Comparison of ENCODE assay signal across 11 mouse cellular contexts in genomic region chr1:21805064-21805463, GRCm38 (mm10).
DNase-seq lines count a peak whose midpoint lies in the region; ATAC-seq and TF ChIP-seq lines count a peak whose summit lies in the region.
"Had no signal": no experiment of that assay in that cellular context is flagged by ENCODE, and none has a peak within 500 bp of the region (broad histone marks: within the 10 kb centered on the region; RNA-seq: fewer than 3 reads in every experiment).

No protein-coding gene starts in this region.

- no peak overlapping the region for H3K4me2 ChIP-seq in neural tube, embryonic 12.5 days (replicated peaks)
- H3K4me2 ChIP-seq in neural tube, embryonic 15.5 days, result no peak overlapping the region
- no peak overlapping the region for H3K4me2 ChIP-seq in hindbrain, postnatal 0 days (ENCODE audit: low read depth, low read length)
- H3K4me2 ChIP-seq: liver, embryonic 13.5 days had no signal

- ATAC-seq in neural tube, embryonic 12.5 days (ENCODE audit: low FRiP score, low read depth), result 0 out of 2 replicates have a peak, but pooled peaks have one; percentile 48
- no peak for ATAC-seq in neural tube, embryonic 15.5 days (ENCODE audit: low FRiP score)
- ATAC-seq in hindbrain, postnatal 0 days, result peak; percentile 88
- no peak for ATAC-seq in cerebellum, adult (ENCODE audit: insufficient number of reproducible peaks, low FRiP score, low TSS enrichment)
- ATAC-seq: inflammation-experienced regulatory T-cells, adult 6 months had no signal

- intact Hi-C loops in heart, postnatal 10 days (cut with DNase I), result no loop called here

- H3K4me3 ChIP-seq in neural tube, embryonic 12.5 days, result no peak overlapping the region
- no peak overlapping the region for H3K4me3 ChIP-seq in neural tube, embryonic 15.5 days (replicated peaks)
- no peak overlapping the region for H3K4me3 ChIP-seq in hindbrain, postnatal 0 days (ENCODE audit: low read length)
- H3K4me3 ChIP-seq: liver, embryonic 13.5 days had no signal

- 83% methylated on average over 2 of the region's 2 CpGs for WGBS in neural tube, embryonic 12.5 days
- WGBS in neural tube, embryonic 15.5 days, result 76% methylated on average over 2 of the region's 2 CpGs
- WGBS in hindbrain, postnatal 0 days, result 45% methylated on average over 2 of the region's 2 CpGs

- no peaks in the 10 kb centered on the region for H3K27me3 ChIP-seq in neural tube, embryonic 12.5 days (replicated peaks)
- H3K27me3 ChIP-seq in neural tube, embryonic 15.5 days (replicated peaks), result no peaks in the 10 kb centered on the region
- no peaks in the 10 kb centered on the region for H3K27me3 ChIP-seq in hindbrain, postnatal 0 days (ENCODE audit: insufficient read depth, low read length)
- H3K27me3 ChIP-seq: liver, embryonic 13.5 days had no signal

- TF ChIP-seq CTCF in hindbrain, postnatal 0 days (IDR thresholded peaks at IDR 0.05; ENCODE audit: low read depth), result no peak

- no peaks in the 10 kb centered on the region for H3K4me1 ChIP-seq in neural tube, embryonic 12.5 days
- H3K4me1 ChIP-seq in neural tube, embryonic 15.5 days, result no peaks in the 10 kb centered on the region
- H3K4me1 ChIP-seq in hindbrain, postnatal 0 days (ENCODE audit: insufficient read depth, low read length), result no peaks in the 10 kb centered on the region
- H3K4me1 ChIP-seq: liver, embryonic 13.5 days had no signal

- no peaks in the 10 kb centered on the region for H3K9me3 ChIP-seq in neural tube, embryonic 12.5 days
- H3K9me3 ChIP-seq in neural tube, embryonic 15.5 days (replicated peaks), result no peaks in the 10 kb centered on the region
- no peaks in the 10 kb centered on the region for H3K9me3 ChIP-seq in hindbrain, postnatal 0 days (ENCODE audit: low read length)
- H3K9me3 ChIP-seq: liver, embryonic 13.5 days had no signal

- peak; percentile 19 for DNase-seq in embryo, embryonic 11 days
- DNase-seq in embryo, embryonic 10 days (ENCODE audit: low spot score), result no peak
- DNase-seq in hindbrain, postnatal 0 days (ENCODE audit: low spot score), result peak; percentile 70
- DNase-seq in heart, postnatal 10 days, result no peak
- no peak for DNase-seq in spleen, postnatal 4 days (ENCODE audit: low spot score in 2 of 2)
- DNase-seq: kidney, postnatal 36 days; liver, embryonic 13.5 days had no signal

- H3K9ac ChIP-seq in neural tube, embryonic 12.5 days, result no peak overlapping the region
- H3K9ac ChIP-seq in neural tube, embryonic 15.5 days (replicated peaks), result no peak overlapping the region
- no peak overlapping the region for H3K9ac ChIP-seq in hindbrain, postnatal 0 days (replicated peaks; ENCODE audit: low read length)
- H3K9ac ChIP-seq: liver, embryonic 13.5 days had no signal

- H3K36me3 ChIP-seq in neural tube, embryonic 12.5 days, result no peaks in the 10 kb centered on the region
- no peaks in the 10 kb centered on the region for H3K36me3 ChIP-seq in neural tube, embryonic 15.5 days
- H3K36me3 ChIP-seq in hindbrain, postnatal 0 days (ENCODE audit: insufficient read depth, low read length), result no peaks in the 10 kb centered on the region
- H3K36me3 ChIP-seq: liver, embryonic 13.5 days had no signal

- no peak overlapping the region for H3K27ac ChIP-seq in neural tube, embryonic 12.5 days
- H3K27ac ChIP-seq in neural tube, embryonic 15.5 days (replicated peaks), result no peak overlapping the region
- H3K27ac ChIP-seq in hindbrain, postnatal 0 days, result no peak overlapping the region
- H3K27ac ChIP-seq: liver, embryonic 13.5 days had no signal

Comparison
In these comparisons a context has a peak if more than half of its experiments do, and no peak if none do; other contexts are left out.
1. DNase-seq: peak in embryo, embryonic 11 days (single experiment) and hindbrain, postnatal 0 days (single experiment); none in embryo, embryonic 10 days (single experiment), heart, postnatal 10 days (0 of 2) and spleen, postnatal 4 days (0 of 2).
2. ATAC-seq: peak in neural tube, embryonic 12.5 days (single experiment) and hindbrain, postnatal 0 days (single experiment); none in neural tube, embryonic 15.5 days (single experiment) and cerebellum, adult (single experiment).